Mouse (Mus musculus): ENCODE data around the gene Fam206a. TPM values are rescaled to one million over a fixed set of nuclear protein-coding genes. Genes with fewer than 3 reads are reported as not detected.
A peak's percentile ranks its signal among the peaks of the same experiment; 100 is the strongest.

The Fam206a gene
- polyA plus RNA-seq, 1 experiment from 2014 or later = 23.9 TPM

GRCm38 (mm10) chr4:56809050-56809449 lies 6.9 kb downstream of the Fam206a start:
- 82% methylated on average over 4 of the region's 4 CpGs for WGBS
- ATAC-seq (ENCODE audit: low FRiP score) (no peak), DNase-seq (ENCODE audit: low spot score, missing footprints) (peak; percentile 68)
- H3K27me3 ChIP-seq (ENCODE audit: control insufficient read depth, insufficient read depth, low read length) = no peaks in the 10 kb centered on the region
- no peaks in the 10 kb centered on the region for H3K9me3 ChIP-seq (ENCODE audit: control insufficient read depth, low read length)
- H3K27ac ChIP-seq (ENCODE audit: low read depth, low read length) = no peak overlapping the region
- H3K4me2 ChIP-seq = no peak overlapping the region
- H3K36me3 ChIP-seq (ENCODE audit: control insufficient read depth, insufficient read depth, low read length) = peaks cover 6% of the 10 kb centered on the region; the same call in 1 of the 2 replicates
- no peak overlapping the region for H3K9ac ChIP-seq (ENCODE audit: low read length)
- H3K4me1 ChIP-seq (ENCODE audit: control insufficient read depth, insufficient read depth, low read length) = no peaks in the 10 kb centered on the region
- H3K4me3 ChIP-seq (ENCODE audit: low read depth, low read length) = no peak overlapping the region

GRCm38 (mm10) chr4:56811642-56812041 lies 9.5 kb downstream of the Fam206a start:
- no peaks in the 10 kb centered on the region for H3K27me3 ChIP-seq (ENCODE audit: control insufficient read depth, insufficient read depth, low read length)
- no peak overlapping the region for H3K4me2 ChIP-seq
- H3K27ac ChIP-seq (ENCODE audit: low read depth, low read length) = no peak overlapping the region
- H3K9me3 ChIP-seq (ENCODE audit: control insufficient read depth, low read length) = no peaks in the 10 kb centered on the region
- H3K4me3 ChIP-seq (ENCODE audit: low read depth, low read length) = no peak overlapping the region
- peak; percentile 47 for DNase-seq (ENCODE audit: low spot score, missing footprints)
- WGBS = 63% methylated on average over 3 of the region's 3 CpGs
- H3K36me3 ChIP-seq (ENCODE audit: control insufficient read depth, insufficient read depth, low read length) = peaks cover under 1% of the 10 kb centered on the region; the same call in 1 of the 2 replicates
- no peaks in the 10 kb centered on the region for H3K4me1 ChIP-seq (ENCODE audit: control insufficient read depth, insufficient read depth, low read length)
- ATAC-seq (ENCODE audit: low FRiP score) = no peak
- no peak overlapping the region for H3K9ac ChIP-seq (ENCODE audit: low read length)

GRCm38 (mm10) chr4:56812096-56812495 lies 10.0 kb downstream of the Fam206a start:
- 78% methylated on average over 4 of the region's 4 CpGs for WGBS
- ATAC-seq (ENCODE audit: low FRiP score) = no peak
- DNase-seq (ENCODE audit: low spot score, missing footprints) = peak; percentile 65
- no peaks in the 10 kb centered on the region for H3K27me3 ChIP-seq (ENCODE audit: control insufficient read depth, insufficient read depth, low read length)
- H3K27ac ChIP-seq (ENCODE audit: low read depth, low read length) = no peak overlapping the region
- H3K4me1 ChIP-seq (ENCODE audit: control insufficient read depth, insufficient read depth, low read length) = no peaks in the 10 kb centered on the region
- no peaks in the 10 kb centered on the region for H3K9me3 ChIP-seq (ENCODE audit: control insufficient read depth, low read length)
- no peak overlapping the region for H3K4me2 ChIP-seq
- no peak overlapping the region for H3K9ac ChIP-seq (ENCODE audit: low read length)
- no peaks in the 10 kb centered on the region for H3K36me3 ChIP-seq (ENCODE audit: control insufficient read depth, insufficient read depth, low read length)
- no peak overlapping the region for H3K4me3 ChIP-seq (ENCODE audit: low read depth, low read length)

- H3K9me3 ChIP-seq (ENCODE audit: control insufficient read depth, low read length) = no peaks in the 10 kb centered on the region
- H3K27me3 ChIP-seq (ENCODE audit: control insufficient read depth, insufficient read depth, low read length) = no peaks in the 10 kb centered on the region
- H3K4me1 ChIP-seq (ENCODE audit: control insufficient read depth, insufficient read depth, low read length) = no peaks in the 10 kb centered on the region
- no peak overlapping the region for H3K4me3 ChIP-seq (ENCODE audit: low read depth, low read length)
- peak; percentile 53 for DNase-seq (ENCODE audit: low spot score, missing footprints)
- no peak overlapping the region for H3K4me2 ChIP-seq
- no peaks in the 10 kb centered on the region for H3K36me3 ChIP-seq (ENCODE audit: control insufficient read depth, insufficient read depth, low read length)
- WGBS = 89% methylated on average over 8 of the region's 8 CpGs
- no peak overlapping the region for H3K9ac ChIP-seq (ENCODE audit: low read length)
- no peak for ATAC-seq (ENCODE audit: low FRiP score)
- H3K27ac ChIP-seq (ENCODE audit: low read depth, low read length) = no peak overlapping the region
Observed at GRCm38 (mm10) chr4:56815131-56815530, 13.0 kb downstream of the Fam206a start.

- H3K36me3 ChIP-seq (ENCODE audit: control insufficient read depth, insufficient read depth, low read length) = no peaks in the 10 kb centered on the region
- no peaks in the 10 kb centered on the region for H3K9me3 ChIP-seq (ENCODE audit: control insufficient read depth, low read length)
- H3K27me3 ChIP-seq (ENCODE audit: control insufficient read depth, insufficient read depth, low read length) = no peaks in the 10 kb centered on the region
- no peak overlapping the region for H3K4me3 ChIP-seq (ENCODE audit: low read depth, low read length)
- H3K4me1 ChIP-seq (ENCODE audit: control insufficient read depth, insufficient read depth, low read length) = no peaks in the 10 kb centered on the region
- no peak overlapping the region for H3K4me2 ChIP-seq
- no peak overlapping the region for H3K9ac ChIP-seq (ENCODE audit: low read length)
- ATAC-seq (ENCODE audit: low FRiP score) = no peak
- DNase-seq (ENCODE audit: low spot score, missing footprints) = no peak
- H3K27ac ChIP-seq (ENCODE audit: low read depth, low read length) = no peak overlapping the region
Observed at GRCm38 (mm10) chr4:56820017-56820550, 17.9 kb downstream of the Fam206a start.

- no peak for DNase-seq (ENCODE audit: low spot score, missing footprints)
- Histone ChIP-seq H3K4me2 (no peak overlapping the region), H3K9ac (ENCODE audit: low read length) (no peak overlapping the region), H3K4me3 (ENCODE audit: low read depth, low read length) (no peak overlapping the region), H3K36me3 (ENCODE audit: control insufficient read depth, insufficient read depth, low read length) (no peaks in the 10 kb centered on the region), H3K27me3 (ENCODE audit: control insufficient read depth, insufficient read depth, low read length) (no peaks in the 10 kb centered on the region), H3K9me3 (ENCODE audit: control insufficient read depth, low read length) (no peaks in the 10 kb centered on the region), H3K4me1 (ENCODE audit: control insufficient read depth, insufficient read depth, low read length) (no peaks in the 10 kb centered on the region), H3K27ac (ENCODE audit: low read depth, low read length) (no peak overlapping the region)
- 94% methylated on average over 9 of the region's 9 CpGs for WGBS
- ATAC-seq (ENCODE audit: low FRiP score) = no peak
Observed at GRCm38 (mm10) chr4:56824231-56824630, 22.1 kb downstream of the Fam206a start.

GRCm38 (mm10) chr4:56828932-56829331 lies 26.8 kb downstream of the Fam206a start:
- DNase-seq (ENCODE audit: low spot score, missing footprints) (no peak), ATAC-seq (ENCODE audit: low FRiP score) (no peak)
- Histone ChIP-seq H3K4me2 (no peak overlapping the region), H3K27me3 (ENCODE audit: control insufficient read depth, insufficient read depth, low read length) (no peaks in the 10 kb centered on the region), H3K9ac (ENCODE audit: low read length) (no peak overlapping the region), H3K9me3 (ENCODE audit: control insufficient read depth, low read length) (no peaks in the 10 kb centered on the region), H3K4me1 (ENCODE audit: control insufficient read depth, insufficient read depth, low read length) (no peaks in the 10 kb centered on the region), H3K27ac (ENCODE audit: low read depth, low read length) (no peak overlapping the region), H3K36me3 (ENCODE audit: control insufficient read depth, insufficient read depth, low read length) (peaks cover 2% of the 10 kb centered on the region), H3K4me3 (ENCODE audit: low read depth, low read length) (no peak overlapping the region)
- WGBS = 81% methylated on average over 3 of the region's 3 CpGs

GRCm38 (mm10) chr4:56829511-56829921 lies 27.4 kb downstream of the Fam206a start:
- ATAC-seq (ENCODE audit: low FRiP score) (no peak), DNase-seq (ENCODE audit: low spot score, missing footprints) (no peak)
- Histone ChIP-seq H3K9ac (ENCODE audit: low read length) (no peak overlapping the region), H3K4me3 (ENCODE audit: low read depth, low read length) (no peak overlapping the region), H3K36me3 (ENCODE audit: control insufficient read depth, insufficient read depth, low read length) (peaks cover 2% of the 10 kb centered on the region), H3K27ac (ENCODE audit: low read depth, low read length) (no peak overlapping the region), H3K4me2 (no peak overlapping the region), H3K27me3 (ENCODE audit: control insufficient read depth, insufficient read depth, low read length) (no peaks in the 10 kb centered on the region), H3K4me1 (ENCODE audit: control insufficient read depth, insufficient read depth, low read length) (no peaks in the 10 kb centered on the region), H3K9me3 (ENCODE audit: control insufficient read depth, low read length) (no peaks in the 10 kb centered on the region)
- 58% methylated on average over 7 of the region's 7 CpGs for WGBS

- H3K9me3 ChIP-seq (ENCODE audit: control insufficient read depth, low read length) = no peaks in the 10 kb centered on the region
- no peak overlapping the region for H3K9ac ChIP-seq (ENCODE audit: low read length)
- ATAC-seq (ENCODE audit: low FRiP score) (no peak), DNase-seq (ENCODE audit: low spot score, missing footprints) (no peak)
- no peaks in the 10 kb centered on the region for H3K27me3 ChIP-seq (ENCODE audit: control insufficient read depth, insufficient read depth, low read length)
- peaks cover 2% of the 10 kb centered on the region for H3K36me3 ChIP-seq (ENCODE audit: control insufficient read depth, insufficient read depth, low read length)
- no peak overlapping the region for H3K4me3 ChIP-seq (ENCODE audit: low read depth, low read length)
- 72% methylated on average over 13 of the region's 13 CpGs for WGBS
- no peak overlapping the region for H3K27ac ChIP-seq (ENCODE audit: low read depth, low read length)
- no peak overlapping the region for H3K4me2 ChIP-seq
- H3K4me1 ChIP-seq (ENCODE audit: control insufficient read depth, insufficient read depth, low read length) = no peaks in the 10 kb centered on the region
Observed at GRCm38 (mm10) chr4:56831013-56831609, 29.0 kb downstream of the Fam206a start.

All from midbrain, embryonic 11.5 days (tissue).